Mouse (Mus musculus) liver (tissue): ENCODE measurements at regions not wholly inside any gene's neighbourhood (a gene's known extent, or its start where the extent isn't known, plus 50 kb on each side); places are given as distances from the start of the nearest gene placed in this dataset.

ENCODE experiments used
- DNase-seq: peaks from one replicate; pipeline ENCODE4 v3.0.0-alpha.2; 2020; ENCODE audit warnings: mixed read lengths

GRCm38 (mm10) chr15:86738356-86738755 is 524.1 kb downstream of the Tbc1d22a start:
- DNase-seq: no peak

- DNase-seq: no peak
Observed at GRCm38 (mm10) chr15:86738776-86739175, 524.5 kb downstream of the Tbc1d22a start.

GRCm38 (mm10) chr15:86751436-86752136 is 537.3 kb downstream of the Tbc1d22a start:
- no peak for DNase-seq

- no peak for DNase-seq
Observed at GRCm38 (mm10) chr15:86763581-86764375, 549.5 kb downstream of the Tbc1d22a start.

- no peak for DNase-seq
Observed at GRCm38 (mm10) chr15:86767623-86768022, 553.4 kb downstream of the Tbc1d22a start.

GRCm38 (mm10) chr15:86773041-86773440 is 558.8 kb downstream of the Tbc1d22a start:
- no peak for DNase-seq

GRCm38 (mm10) chr15:86777998-86778397 is 563.7 kb downstream of the Tbc1d22a start:
- no peak for DNase-seq

- no peak for DNase-seq
Observed at GRCm38 (mm10) chr15:86781160-86781559, 566.9 kb downstream of the Tbc1d22a start.

GRCm38 (mm10) chr15:86794716-86795115 is 580.5 kb downstream of the Tbc1d22a start:
- no peak for DNase-seq

- DNase-seq: no peak
Observed at GRCm38 (mm10) chr15:86798474-86799178, 584.4 kb downstream of the Tbc1d22a start.

- DNase-seq: no peak
Observed at GRCm38 (mm10) chr15:86807296-86808080, 593.2 kb downstream of the Tbc1d22a start.

GRCm38 (mm10) chr15:86811821-86812220 is 597.6 kb downstream of the Tbc1d22a start:
- DNase-seq: no peak

GRCm38 (mm10) chr15:86814808-86815421 is 600.7 kb downstream of the Tbc1d22a start:
- no peak for DNase-seq

- no peak for DNase-seq
Observed at GRCm38 (mm10) chr15:86835996-86836395, 621.7 kb downstream of the Tbc1d22a start.

- DNase-seq: no peak
Observed at GRCm38 (mm10) chr15:86852161-86852870, 638.1 kb downstream of the Tbc1d22a start.

GRCm38 (mm10) chr15:86858356-86858906 is 644.2 kb downstream of the Tbc1d22a start:
- DNase-seq: no peak

- no peak for DNase-seq
Observed at GRCm38 (mm10) chr15:86875721-86876309, 661.6 kb downstream of the Tbc1d22a start.

- DNase-seq: no peak
Observed at GRCm38 (mm10) chr15:86896974-86897373, 647.1 kb upstream of the Fam19a5 start.

- DNase-seq: no peak
Observed at GRCm38 (mm10) chr15:86899961-86900360, 644.1 kb upstream of the Fam19a5 start.

- no peak for DNase-seq
Observed at GRCm38 (mm10) chr15:86903006-86903405, 641.1 kb upstream of the Fam19a5 start.

- no peak for DNase-seq
Observed at GRCm38 (mm10) chr15:86913276-86913675, 630.8 kb upstream of the Fam19a5 start.
